Mouse (Mus musculus) midbrain, embryonic 14.5 days (tissue): ENCODE measurements at regions not wholly inside any gene's neighbourhood (a gene's known extent, or its start where the extent isn't known, plus 50 kb on each side); places are given as distances from the start of the nearest gene placed in this dataset.

Source experiments
- ATAC-seq: fragments of 200-750 bp; cut with Nextera tagmentation; 2 replicates; pipeline ENCODE4 v1.8.0; 2017; ENCODE audit warnings: moderate number of reproducible peaks, moderate library complexity; ENCODE audit not compliant: low FRiP score, low TSS enrichment
- DNase-seq: peaks from one replicate; pipeline ENCODE4 v3.0.0-alpha.2; 2015
- H3K27ac ChIP-seq: fragments of 300-500 bp; sonication (generic); replicated peaks from 2 replicates; pipeline ENCODE4 v1.5.1; 2014; ENCODE audit warnings: mild to moderate bottlenecking, low read depth, low read length, moderate library complexity
- H3K27me3 ChIP-seq: fragments of 300-500 bp; sonication (generic); 2 replicates; pipeline ENCODE4 v1.6.1; 2014; ENCODE audit warnings: low read length, control low read depth, mixed read lengths; ENCODE audit not compliant: control insufficient read depth, insufficient read depth
- H3K36me3 ChIP-seq: fragments of 300-500 bp; sonication (generic); 2 replicates; pipeline ENCODE4 v1.6.1; 2014; ENCODE audit warnings: low read length, control low read depth; ENCODE audit not compliant: control insufficient read depth, insufficient read depth
- H3K4me1 ChIP-seq: fragments of 300-500 bp; sonication (generic); 2 replicates; pipeline ENCODE4 v1.6.1; 2014; ENCODE audit warnings: mild to moderate bottlenecking, antibody characterized with exemption, low read length, control low read depth; ENCODE audit not compliant: control insufficient read depth, insufficient read depth
- H3K4me2 ChIP-seq: fragments of 300-500 bp; sonication (generic); 2 replicates; pipeline ENCODE4 v1.6.1; 2014; ENCODE audit warnings: mild to moderate bottlenecking, low read length, moderate library complexity
- H3K4me3 ChIP-seq: fragments of 300-500 bp; sonication (generic); replicated peaks from 2 replicates; pipeline ENCODE4 v1.5.1; 2014; ENCODE audit warnings: low read depth, low read length
- H3K9ac ChIP-seq: fragments of 300-500 bp; sonication (generic); replicated peaks from 2 replicates; pipeline ENCODE4 v1.6.1; 2014; ENCODE audit warnings: mild to moderate bottlenecking, low read length, moderate library complexity
- H3K9me3 ChIP-seq: fragments of 300-500 bp; sonication (generic); 2 replicates; pipeline ENCODE4 v1.6.1; 2016; ENCODE audit warnings: low read length, control low read depth, mixed read lengths; ENCODE audit not compliant: control insufficient read depth
- WGBS: fragments of 180-500 bp; shearing (Covaris S2); extraction: QIAGEN DNeasy Blood & Tissue Kit; methylation state at CpG from one replicate; pipeline ENCODE4 v1.1.7; 2014; 5-methylcytosine and 5-hydroxymethylcytosine counted together

- 84% methylated on average over 9 of the region's 9 CpGs for WGBS
These were observed 76.8 kb downstream of the Zfp36l2 start for GRCm38 (mm10) chr17:84110945-84111344.

GRCm38 (mm10) chr17:84110000-84110695 is 77.6 kb downstream of the Zfp36l2 start:
- H3K9ac ChIP-seq: no peak overlapping the region
- no peaks in the 10 kb centered on the region for H3K4me1 ChIP-seq
- DNase-seq (no peak), ATAC-seq (no peak)
- no peak overlapping the region for H3K27ac ChIP-seq
- no peaks in the 10 kb centered on the region for H3K9me3 ChIP-seq
- H3K27me3 ChIP-seq: no peaks in the 10 kb centered on the region
- H3K4me3 ChIP-seq: no peak overlapping the region
- H3K4me2 ChIP-seq: no peak overlapping the region
- H3K36me3 ChIP-seq: no peaks in the 10 kb centered on the region
- WGBS: 82% methylated on average over 9 of the region's 9 CpGs

More at GRCm38 (mm10) chr17:84110945-84111344, 76.8 kb downstream of the Zfp36l2 start:
- ATAC-seq (no peak), DNase-seq (no peak)
- Histone ChIP-seq H3K4me3 (no peak overlapping the region), H3K4me1 (no peaks in the 10 kb centered on the region), H3K9me3 (no peaks in the 10 kb centered on the region), H3K27me3 (no peaks in the 10 kb centered on the region), H3K9ac (no peak overlapping the region), H3K4me2 (no peak overlapping the region), H3K36me3 (no peaks in the 10 kb centered on the region), H3K27ac (no peak overlapping the region)

GRCm38 (mm10) chr17:84107946-84108686 is 79.6 kb downstream of the Zfp36l2 start:
- no peak for ATAC-seq
- Histone ChIP-seq H3K9ac (no peak overlapping the region), H3K4me3 (no peak overlapping the region), H3K27ac (no peak overlapping the region), H3K4me1 (no peaks in the 10 kb centered on the region), H3K36me3 (no peaks in the 10 kb centered on the region), H3K4me2 (no peak overlapping the region), H3K9me3 (no peaks in the 10 kb centered on the region), H3K27me3 (no peaks in the 10 kb centered on the region)
- 89% methylated on average over 8 of the region's 8 CpGs for WGBS
- DNase-seq: no peak

GRCm38 (mm10) chr17:84107497-84107896 is 80.2 kb downstream of the Zfp36l2 start:
- no peak for ATAC-seq
- H3K4me3 ChIP-seq: no peak overlapping the region
- H3K27ac ChIP-seq: no peak overlapping the region
- H3K9me3 ChIP-seq: no peaks in the 10 kb centered on the region
- H3K27me3 ChIP-seq: no peaks in the 10 kb centered on the region
- DNase-seq: no peak
- WGBS: 86% methylated on average over 3 of the region's 3 CpGs
- H3K36me3 ChIP-seq: no peaks in the 10 kb centered on the region
- no peak overlapping the region for H3K9ac ChIP-seq
- H3K4me1 ChIP-seq: no peaks in the 10 kb centered on the region
- H3K4me2 ChIP-seq: no peak overlapping the region

- ATAC-seq (no peak), DNase-seq (no peak)
- Histone ChIP-seq H3K36me3 (no peaks in the 10 kb centered on the region), H3K4me2 (no peak overlapping the region), H3K4me3 (no peak overlapping the region), H3K9me3 (no peaks in the 10 kb centered on the region), H3K27ac (no peak overlapping the region), H3K4me1 (0 out of 2 replicates have a peak, but pooled peaks cover 5% of the 10 kb centered on the region), H3K9ac (no peak overlapping the region), H3K27me3 (no peaks in the 10 kb centered on the region)
- 89% methylated on average over 7 of the region's 7 CpGs for WGBS
These were observed 83.5 kb downstream of the Zfp36l2 start for GRCm38 (mm10) chr17:84104242-84104641.

GRCm38 (mm10) chr17:84103344-84103743 is 84.4 kb downstream of the Zfp36l2 start:
- no peak for ATAC-seq
- no peak overlapping the region for H3K4me2 ChIP-seq
- 0 out of 2 replicates have a peak, but pooled peaks cover 5% of the 10 kb centered on the region for H3K4me1 ChIP-seq
- DNase-seq: no peak
- H3K27ac ChIP-seq: no peak overlapping the region
- WGBS: 66% methylated on average over 7 of the region's 7 CpGs
- no peaks in the 10 kb centered on the region for H3K36me3 ChIP-seq
- H3K9ac ChIP-seq: no peak overlapping the region
- no peak overlapping the region for H3K4me3 ChIP-seq
- H3K9me3 ChIP-seq: no peaks in the 10 kb centered on the region
- no peaks in the 10 kb centered on the region for H3K27me3 ChIP-seq

- Histone ChIP-seq H3K9ac (no peak overlapping the region), H3K9me3 (no peaks in the 10 kb centered on the region), H3K4me2 (no peak overlapping the region), H3K27me3 (no peaks in the 10 kb centered on the region), H3K4me3 (no peak overlapping the region), H3K36me3 (no peaks in the 10 kb centered on the region), H3K27ac (no peak overlapping the region), H3K4me1 (peaks cover 16% of the 10 kb centered on the region)
- ATAC-seq (no peak), DNase-seq (no peak)
- 93% methylated on average over 1 of the region's 1 CpGs for WGBS
These were observed 86.1 kb downstream of the Zfp36l2 start for GRCm38 (mm10) chr17:84101652-84102051.

- Histone ChIP-seq H3K27ac (no peak overlapping the region), H3K9ac (no peak overlapping the region), H3K27me3 (no peaks in the 10 kb centered on the region), H3K4me1 (peaks cover 18% of the 10 kb centered on the region), H3K9me3 (no peaks in the 10 kb centered on the region), H3K4me3 (no peak overlapping the region), H3K36me3 (no peaks in the 10 kb centered on the region), H3K4me2 (no peak overlapping the region)
- DNase-seq (peak; percentile 40), ATAC-seq (no peak)
- 37% methylated on average over 10 of the region's 10 CpGs for WGBS
These were observed 87.2 kb downstream of the Zfp36l2 start for GRCm38 (mm10) chr17:84100523-84100922.

- Histone ChIP-seq H3K27ac (no peak overlapping the region), H3K9me3 (no peaks in the 10 kb centered on the region), H3K4me1 (peaks cover 18% of the 10 kb centered on the region), H3K4me3 (no peak overlapping the region), H3K36me3 (no peaks in the 10 kb centered on the region), H3K4me2 (no peak overlapping the region), H3K27me3 (no peaks in the 10 kb centered on the region), H3K9ac (no peak overlapping the region)
- DNase-seq (no peak), ATAC-seq (no peak)
- WGBS: 93% methylated on average over 9 of the region's 9 CpGs
These were observed 88.0 kb downstream of the Zfp36l2 start for GRCm38 (mm10) chr17:84099737-84100136.
